In genomic region chr5:113736522-113737164, GRCm38 (mm10) we compare ENCODE assay signal across 8 mouse cellular contexts. TPM values are rescaled to one million over a fixed set of nuclear protein-coding genes. Genes with fewer than 3 reads are reported as not detected.
DNase-seq lines count a peak whose midpoint lies in the region; ATAC-seq and TF ChIP-seq lines count a peak whose summit lies in the region.

No protein-coding gene starts in this region.

- H3ac ChIP-seq in C2C12 (ENCODE audit: control insufficient read depth, insufficient read length, low read depth): peak overlapping the region; percentile 15

- peak overlapping the region; percentile 90 for H3K4me2 ChIP-seq in heart, embryonic 11.5 days
- peak overlapping the region; percentile 89 for H3K4me2 ChIP-seq in embryonic facial prominence, embryonic 14.5 days (ENCODE audit: low read depth, low read length)
- H3K4me2 ChIP-seq in limb, embryonic 15.5 days: peak overlapping the region; percentile 87

- no peaks in the 10 kb centered on the region for H3K27me3 ChIP-seq in heart, embryonic 11.5 days (ENCODE audit: control insufficient read depth, insufficient read depth, low read length)
- H3K27me3 ChIP-seq in C2C12 (ENCODE audit: control insufficient read depth, insufficient read depth, insufficient read length): no peaks in the 10 kb centered on the region
- H3K27me3 ChIP-seq in embryonic facial prominence, embryonic 14.5 days (replicated peaks; ENCODE audit: control insufficient read depth, insufficient read depth, low read length): no peaks in the 10 kb centered on the region
- no peaks in the 10 kb centered on the region for H3K27me3 ChIP-seq in limb, embryonic 15.5 days

- peaks cover 14% of the 10 kb centered on the region for H3K4me1 ChIP-seq in heart, embryonic 11.5 days (ENCODE audit: control insufficient read depth, insufficient read depth, low read length)
- H3K4me1 ChIP-seq in embryonic facial prominence, embryonic 14.5 days (ENCODE audit: control insufficient read depth, insufficient read depth, low read length): peaks cover 7% of the 10 kb centered on the region; the same call in 1 of the 2 replicates
- peaks cover 18% of the 10 kb centered on the region for H3K4me1 ChIP-seq in limb, embryonic 15.5 days

- H3K36me3 ChIP-seq in heart, embryonic 11.5 days (ENCODE audit: control insufficient read depth, insufficient read depth, low read length): peaks cover 11% of the 10 kb centered on the region
- H3K36me3 ChIP-seq in C2C12 (ENCODE audit: control insufficient read depth, insufficient read depth): peaks cover 19% of the 10 kb centered on the region
- H3K36me3 ChIP-seq in embryonic facial prominence, embryonic 14.5 days (ENCODE audit: control insufficient read depth, insufficient read depth, low read length): peaks cover 40% of the 10 kb centered on the region
- H3K36me3 ChIP-seq in limb, embryonic 15.5 days: peaks cover 43% of the 10 kb centered on the region

- peak overlapping the region; percentile 65 for H3K4me3 ChIP-seq in heart, embryonic 11.5 days (ENCODE audit: low read depth, low read length)
- H3K4me3 ChIP-seq in C2C12 (ENCODE audit: insufficient read depth, poor library complexity, severe bottlenecking): peak overlapping the region; percentile 49
- H3K4me3 ChIP-seq in embryonic facial prominence, embryonic 14.5 days (ENCODE audit: low read depth, low read length): peak overlapping the region; percentile 68
- peak overlapping the region; percentile 76 for H3K4me3 ChIP-seq in limb, embryonic 15.5 days

- no peak for TF ChIP-seq CTCF in C2C12 (IDR thresholded peaks at IDR 0.05; ENCODE audit: control insufficient read depth, insufficient read depth, insufficient read length)

- peak overlapping the region; percentile 78 for H3K9ac ChIP-seq in heart, embryonic 11.5 days (ENCODE audit: low read depth, low read length)
- peak overlapping the region; percentile 81 for H3K9ac ChIP-seq in embryonic facial prominence, embryonic 14.5 days (ENCODE audit: low read depth, low read length)
- peak overlapping the region; percentile 65 for H3K9ac ChIP-seq in limb, embryonic 15.5 days

- H3K9me3 ChIP-seq in heart, embryonic 11.5 days (replicated peaks; ENCODE audit: control insufficient read depth, low read length): no peaks in the 10 kb centered on the region
- H3K9me3 ChIP-seq in embryonic facial prominence, embryonic 14.5 days (ENCODE audit: control insufficient read depth, low read length): no peaks in the 10 kb centered on the region
- no peaks in the 10 kb centered on the region for H3K9me3 ChIP-seq in limb, embryonic 15.5 days

- no peaks in the 10 kb centered on the region for H3K79me2 ChIP-seq in C2C12 (ENCODE audit: control insufficient read depth, insufficient read depth)

- no peak for DNase-seq in heart, adult 11 months
- no peak for DNase-seq in embryonic facial prominence, embryonic 14.5 days (ENCODE audit: low spot score)
- DNase-seq in c-Kit-positive CD71-positive TER-119-positive erythroid progenitor cells, embryonic 14.5 days (ENCODE audit: low spot score): no peak
- no peak for DNase-seq in right cerebral cortex, postnatal 25 days

- no peak for ATAC-seq in heart, embryonic 11.5 days (replicated peaks; ENCODE audit: insufficient number of reproducible peaks, low FRiP score, low TSS enrichment)
- ATAC-seq in embryonic facial prominence, embryonic 14.5 days (ENCODE audit: low read depth): no peak
- ATAC-seq in limb, embryonic 15.5 days (ENCODE audit: insufficient number of reproducible peaks, low FRiP score, low TSS enrichment, low read depth): no peak
- ATAC-seq in frontal cortex, adult (ENCODE audit: low TSS enrichment): no peak

- H3K27ac ChIP-seq in heart, embryonic 11.5 days (ENCODE audit: low read depth, low read length): no peak overlapping the region
- peak overlapping the region; percentile 96; the same call in 1 of the 2 replicates for H3K27ac ChIP-seq in embryonic facial prominence, embryonic 14.5 days (replicated peaks; ENCODE audit: low read depth, low read length)
- peak overlapping the region; percentile 95 for H3K27ac ChIP-seq in limb, embryonic 15.5 days

- H3K79me3 ChIP-seq in C2C12 (ENCODE audit: low read depth): no peaks in the 10 kb centered on the region

- 38% methylated on average over 15 of the region's 15 CpGs for WGBS in heart, embryonic 11.5 days (ENCODE audit: insufficient replicate concordance)
- WGBS in embryonic facial prominence, embryonic 14.5 days: 26% methylated on average over 14 of the region's 15 CpGs
- WGBS in limb, embryonic 15.5 days: 40% methylated on average over 15 of the region's 15 CpGs

TF ChIP-seq in C2C12, 6 proteins besides CTCF, POLR2A, EP300 and RAD21:
- TF ChIP-seq MYOD1 (IDR thresholded peaks at IDR 0.05; ENCODE audit: control insufficient read depth, insufficient read length, low read depth) (no peak), CEBPB (IDR thresholded peaks at IDR 0.05; ENCODE audit: low read depth) (no peak), FOSL1 (IDR thresholded peaks at IDR 0.05; ENCODE audit: insufficient read depth, low read length, poor library complexity, severe bottlenecking) (no peak), USF1 (IDR thresholded peaks at IDR 0.05; ENCODE audit: low read depth) (no peak), MAX (IDR thresholded peaks at IDR 0.05) (no peak), MYOG (IDR thresholded peaks at IDR 0.05; ENCODE audit: control insufficient read depth, extremely low read depth, insufficient read length) (no peak)

RNA-seq across cellular contexts. Expression of gene Ficd, which starts 1.0 kb away (rescaled TPM):
- 2.8 and 4.1 TPM in 2 replicates for polyA plus RNA-seq in heart, embryonic 11.5 days (2014; fragmentation: Nextera tagmentation; extraction: Ambion mirVana)
- 2.6 TPM for polyA plus RNA-seq in C2C12 (2012; fragmentation: generic; extraction: Trizol)
- polyA plus RNA-seq in embryonic facial prominence, embryonic 14.5 days (2014; fragmentation: Nextera tagmentation; extraction: Ambion mirVana): 5.4 and 6.4 TPM in 2 replicates
- polyA plus RNA-seq in limb, embryonic 15.5 days (2015; fragmentation: Nextera tagmentation; extraction: Ambion mirVana): 9.0 and 9.3 TPM in 2 replicates

RNA-seq across cellular contexts. Expression of gene 1700069L16Rik, which starts 12.1 kb away (rescaled TPM):
- polyA plus RNA-seq in heart, embryonic 11.5 days (2014; fragmentation: Nextera tagmentation; extraction: Ambion mirVana): not detected in 2 replicates
- polyA plus RNA-seq in C2C12 (2012; fragmentation: generic; extraction: Trizol): not detected
- not detected in 2 replicates for polyA plus RNA-seq in embryonic facial prominence, embryonic 14.5 days (2014; fragmentation: Nextera tagmentation; extraction: Ambion mirVana)
- polyA plus RNA-seq in limb, embryonic 15.5 days (2015; fragmentation: Nextera tagmentation; extraction: Ambion mirVana): not detected in 2 replicates

RNA-seq across cellular contexts. Expression of gene Sart3, which starts 35.7 kb away (rescaled TPM):
- 31.6 and 35.3 TPM in 2 replicates for polyA plus RNA-seq in heart, embryonic 11.5 days (2014; fragmentation: Nextera tagmentation; extraction: Ambion mirVana)
- polyA plus RNA-seq in C2C12 (2012; fragmentation: generic; extraction: Trizol): 53.4 TPM
- 37.2 and 39.3 TPM in 2 replicates for polyA plus RNA-seq in embryonic facial prominence, embryonic 14.5 days (2014; fragmentation: Nextera tagmentation; extraction: Ambion mirVana)
- polyA plus RNA-seq in limb, embryonic 15.5 days (2015; fragmentation: Nextera tagmentation; extraction: Ambion mirVana): 38.4 and 45.9 TPM in 2 replicates

RNA-seq across cellular contexts. Expression of gene Iscu, which starts 35.9 kb away (rescaled TPM):
- polyA plus RNA-seq in heart, embryonic 11.5 days (2014; fragmentation: Nextera tagmentation; extraction: Ambion mirVana): 104 and 106 TPM in 2 replicates
- polyA plus RNA-seq in C2C12 (2012; fragmentation: generic; extraction: Trizol): 119 TPM
- 103 and 107 TPM in 2 replicates for polyA plus RNA-seq in embryonic facial prominence, embryonic 14.5 days (2014; fragmentation: Nextera tagmentation; extraction: Ambion mirVana)
- 91.0 and 99.0 TPM in 2 replicates for polyA plus RNA-seq in limb, embryonic 15.5 days (2015; fragmentation: Nextera tagmentation; extraction: Ambion mirVana)
